ENCODE assay signal across 8 mouse cellular contexts in genomic region chr1:170255560-170255910, GRCm38 (mm10). TPM values are rescaled to one million over a fixed set of nuclear protein-coding genes. Genes with fewer than 3 reads are reported as not detected.
DNase-seq lines count a peak whose midpoint lies in the region; ATAC-seq and TF ChIP-seq lines count a peak whose summit lies in the region.

No protein-coding gene starts in this region.

- H3K27me3 ChIP-seq in hindbrain, embryonic 16.5 days (replicated peaks; ENCODE audit: control insufficient read depth, insufficient read depth, low read length) = no peaks in the 10 kb centered on the region

- no peak for TF ChIP-seq CTCF in cortical plate, adult 2 months (IDR thresholded peaks at IDR 0.05; ENCODE audit: extremely low read depth, insufficient read depth, low read length)
- no peak for TF ChIP-seq CTCF in gastrocnemius, adult 2 months (IDR thresholded peaks at IDR 0.05)

- peak overlapping the region; percentile 70 for H3K4me2 ChIP-seq in hindbrain, embryonic 16.5 days (ENCODE audit: low read length)

- H3K4me1 ChIP-seq in cortical plate, adult 2 months (ENCODE audit: control insufficient read depth, insufficient read depth, low read length) = no peaks in the 10 kb centered on the region
- H3K4me1 ChIP-seq in hindbrain, embryonic 16.5 days (ENCODE audit: control insufficient read depth, insufficient read depth, low read depth, low read length) = peaks cover 3% of the 10 kb centered on the region; the same call in 1 of the 2 replicates

- peak; percentile 100 for ATAC-seq in hindbrain, embryonic 16.5 days

- H3K4me3 ChIP-seq in cortical plate, adult 2 months (ENCODE audit: insufficient read depth, low read length) = peak overlapping the region; percentile 76
- peak overlapping the region; percentile 87 for H3K4me3 ChIP-seq in gastrocnemius, adult 2 months
- H3K4me3 ChIP-seq in hindbrain, embryonic 16.5 days (ENCODE audit: low read length) = peak overlapping the region; percentile 74

- no peaks in the 10 kb centered on the region for H3K36me3 ChIP-seq in hindbrain, embryonic 16.5 days (ENCODE audit: control insufficient read depth, insufficient read depth, low read length)

- intact Hi-C loops in gastrocnemius, adult 2 months (cut with DNase I) = no loop called here

- WGBS in hindbrain, embryonic 16.5 days = 3% methylated on average over 28 of the region's 32 CpGs

- H3K27ac ChIP-seq in cortical plate, adult 2 months (ENCODE audit: insufficient read depth, low read length) = peak overlapping the region; percentile 92
- peak overlapping the region; percentile 67 for H3K27ac ChIP-seq in gastrocnemius, adult 2 months
- H3K27ac ChIP-seq in hindbrain, embryonic 16.5 days (ENCODE audit: low read depth, low read length) = peak overlapping the region; percentile 39; the same call in 1 of the 2 replicates

- TF ChIP-seq POLR2A in cortical plate, adult 2 months (IDR thresholded peaks at IDR 0.05; ENCODE audit: extremely low read depth, insufficient read depth, low read length) = peak; percentile 74

- H3K9ac ChIP-seq in hindbrain, embryonic 16.5 days (ENCODE audit: low read depth, low read length) = peak overlapping the region; percentile 85

- peak; percentile 88 for DNase-seq in adipocyte (ENCODE audit: low spot score)
- peak; percentile 85 for DNase-seq in gastrocnemius, adult 2 months
- peak; percentile 85 for DNase-seq in left cerebral cortex, adult 11 months (ENCODE audit: low spot score)
- DNase-seq in lung, postnatal 36 days = peak; percentile 89
- DNase-seq in retina, embryonic 14.5 days (ENCODE audit: low spot score) = peak; percentile 82
- DNase-seq in thymus, postnatal 36 days = peak; percentile 68 to 75

- H3K9me3 ChIP-seq in hindbrain, embryonic 16.5 days (ENCODE audit: control insufficient read depth, low read length) = no peaks in the 10 kb centered on the region

RNA-seq across cellular contexts. Expression of gene Sh2d1b1, which starts 21.6 kb away (rescaled TPM):
- not detected in 2 replicates for polyA plus RNA-seq in cortical plate, adult 2 months (2012; rRNA removed)
- not detected for total RNA-seq in gastrocnemius, adult 2 months (2021)
- 0.06 TPM in 1 of 2 replicates, not detected in the other for polyA plus RNA-seq in hindbrain, embryonic 16.5 days (2015; fragmentation: Nextera tagmentation; extraction: Ambion mirVana)

RNA-seq across cellular contexts. Expression of gene Sh2d1b2, which starts 23.0 kb away (rescaled TPM):
- polyA plus RNA-seq in cortical plate, adult 2 months (2012; rRNA removed) = not detected in 2 replicates
- not detected for total RNA-seq in gastrocnemius, adult 2 months (2021)
- 0.15 TPM in 1 of 2 replicates, not detected in the other for polyA plus RNA-seq in hindbrain, embryonic 16.5 days (2015; fragmentation: Nextera tagmentation; extraction: Ambion mirVana)

RNA-seq across cellular contexts. Expression of gene Uhmk1, which starts 40.3 kb away (rescaled TPM):
- polyA plus RNA-seq in cortical plate, adult 2 months (2012; rRNA removed) = 77.4 and 83.4 TPM in 2 replicates
- 10 to 100 TPM; 12.6 to 15.5 TPM for total RNA-seq in gastrocnemius, adult 2 months (2021)
- polyA plus RNA-seq in hindbrain, embryonic 16.5 days (2015; fragmentation: Nextera tagmentation; extraction: Ambion mirVana) = 8.1 and 10.4 TPM in 2 replicates

RNA-seq across cellular contexts. Expression of gene Gm7694, which starts 50.6 kb away (rescaled TPM):
- 6.3 and 6.5 TPM in 2 replicates for polyA plus RNA-seq in cortical plate, adult 2 months (2012; rRNA removed)
- under 1 TPM; 0.45 to 0.51 TPM for total RNA-seq in gastrocnemius, adult 2 months (2021)
- 1.4 and 1.6 TPM in 2 replicates for polyA plus RNA-seq in hindbrain, embryonic 16.5 days (2015; fragmentation: Nextera tagmentation; extraction: Ambion mirVana)

RNA-seq across cellular contexts. Expression of gene Spata46, which starts 53.1 kb away (rescaled TPM):
- polyA plus RNA-seq in cortical plate, adult 2 months (2012; rRNA removed) = not detected in 2 replicates
- total RNA-seq in gastrocnemius, adult 2 months (2021) = not detected
- polyA plus RNA-seq in hindbrain, embryonic 16.5 days (2015; fragmentation: Nextera tagmentation; extraction: Ambion mirVana) = 0.63 and 0.85 TPM in 2 replicates

Comparison
In these comparisons a context has a peak if more than half of its experiments do, and no peak if none do; other contexts are left out.
1. Peak in every context shown above with its lines: DNase-seq, ATAC-seq, H3K4me3 ChIP-seq and H3K27ac ChIP-seq.
2. H3K27ac ChIP-seq: peak in every context shown above with its lines; median percentile 92 in cortical plate, adult 2 months; 67 in gastrocnemius, adult 2 months; 39 in hindbrain, embryonic 16.5 days.